Mouse (Mus musculus): ENCODE measurements around the gene Lyrm2.

Gene Lyrm2

GRCm38 (mm10) chr4:32799966-32800576 lies at the start of gene Lyrm2:
Gene Lyrm2 (plus strand): TSS chr4:32800253.
- peak; percentile 87 for DNase-seq

GRCm38 (mm10) chr4:32750711-32751110 lies 49.3 kb upstream of the Lyrm2 start:
- DNase-seq, result no peak

- no peak for DNase-seq
These were observed 42.6 kb upstream of the Lyrm2 start for GRCm38 (mm10) chr4:32757430-32757829.

- DNase-seq, result no peak
These were observed 32.6 kb upstream of the Lyrm2 start for GRCm38 (mm10) chr4:32767471-32767870.

- DNase-seq, result peak; percentile 72
These were observed 32.0 kb upstream of the Lyrm2 start for GRCm38 (mm10) chr4:32768046-32768445.

GRCm38 (mm10) chr4:32770284-32770810 lies 29.7 kb upstream of the Lyrm2 start:
- no peak for DNase-seq

GRCm38 (mm10) chr4:32779996-32780395 lies 20.1 kb upstream of the Lyrm2 start:
- no peak for DNase-seq

- no peak for DNase-seq
These were observed 12.9 kb upstream of the Lyrm2 start for GRCm38 (mm10) chr4:32787110-32787509.

- no peak for DNase-seq
These were observed 11.0 kb upstream of the Lyrm2 start for GRCm38 (mm10) chr4:32789020-32789419.

GRCm38 (mm10) chr4:32798976-32799375 lies 1.1 kb upstream of the Lyrm2 start:
- no peak for DNase-seq

- DNase-seq, result no peak
These were observed 621 bp downstream of the Lyrm2 start for GRCm38 (mm10) chr4:32800577-32801170.

GRCm38 (mm10) chr4:32817478-32817877 lies 17.4 kb downstream of the Lyrm2 start:
- no peak for DNase-seq

GRCm38 (mm10) chr4:32820676-32821075 lies 20.6 kb downstream of the Lyrm2 start:
- no peak for DNase-seq

GRCm38 (mm10) chr4:32824254-32824653 lies 24.2 kb downstream of the Lyrm2 start:
- no peak for DNase-seq

- no peak for DNase-seq
These were observed 26.9 kb downstream of the Lyrm2 start for GRCm38 (mm10) chr4:32826925-32827324.

GRCm38 (mm10) chr4:32828385-32829077 lies 28.5 kb downstream of the Lyrm2 start:
- no peak for DNase-seq

GRCm38 (mm10) chr4:32829316-32829715 lies 29.3 kb downstream of the Lyrm2 start:
- DNase-seq, result no peak

- DNase-seq, result no peak
These were observed 33.6 kb downstream of the Lyrm2 start for GRCm38 (mm10) chr4:32833494-32834282.

GRCm38 (mm10) chr4:32834541-32834940 lies 34.5 kb downstream of the Lyrm2 start:
- DNase-seq, result no peak

GRCm38 (mm10) chr4:32836071-32836470 lies 36.0 kb downstream of the Lyrm2 start:
- no peak for DNase-seq

GRCm38 (mm10) chr4:32838401-32838800 lies 38.3 kb downstream of the Lyrm2 start:
- no peak for DNase-seq

Measured in thymus, postnatal 14 days (tissue).